Comparison of ENCODE assay signal across 17 mouse cellular contexts in genomic region chr19:32243246-32243645, GRCm38 (mm10).
"Had no signal": no experiment of that assay in that cellular context is flagged by ENCODE, and none has a peak within 500 bp of the region (broad histone marks: within the 10 kb centered on the region; RNA-seq: fewer than 3 reads in every experiment).

No protein-coding gene starts in this region.

- DNase-seq: kidney, postnatal 25 days; liver; liver, embryonic 13.5 days; liver, postnatal 0 days; lung, postnatal 14 days; right cerebral cortex, adult 18-20 months; right cerebral cortex, postnatal 25 days; thymus, adult 2 months; thymus, postnatal 25 days had no signal

- H3K4me3 ChIP-seq: left cerebral cortex, adult 2 months; limb, embryonic 12.5 days; liver, embryonic 13.5 days; lung, embryonic 15.5 days; megakaryocyte, embryonic 14.5 days; midbrain, embryonic 15.5 days; neural tube, embryonic 12.5 days; stomach, embryonic 15.5 days had no signal

- H3K4me1 ChIP-seq: midbrain, embryonic 15.5 days; neural tube, embryonic 12.5 days; stomach, embryonic 15.5 days had no signal

- H3K36me3 ChIP-seq: limb, embryonic 12.5 days; liver, embryonic 13.5 days; lung, embryonic 15.5 days; midbrain, embryonic 15.5 days; neural tube, embryonic 12.5 days; stomach, embryonic 15.5 days had no signal

- H3K27ac ChIP-seq: left cerebral cortex, adult 2 months; limb, embryonic 12.5 days; liver, embryonic 13.5 days; lung, embryonic 15.5 days; macrophage; midbrain, embryonic 15.5 days; neural tube, embryonic 12.5 days; stomach, embryonic 15.5 days had no signal

- H3K27me3 ChIP-seq: limb, embryonic 12.5 days; liver, embryonic 13.5 days; lung, embryonic 15.5 days; megakaryocyte, embryonic 14.5 days; midbrain, embryonic 15.5 days; neural tube, embryonic 12.5 days; stomach, embryonic 15.5 days had no signal

- ATAC-seq: liver, postnatal 0 days; midbrain, embryonic 15.5 days had no signal
